Mouse (Mus musculus): Measurements from ENCODE around the gene Pcdh18.

- no peak for TF ChIP-seq CTCF (IDR thresholded peaks at IDR 0.05; ENCODE audit: low read depth, low read length)
- no peak for TF ChIP-seq POLR2A (IDR thresholded peaks at IDR 0.05; ENCODE audit: extremely low read depth, insufficient read depth, low read length)
Observed at GRCm38 (mm10) chr3:49768992-49769738, 12.0 kb upstream of the Pcdh18 start.
